15 mouse cellular contexts compared by ENCODE assay signal in the genomic region with DNA sequence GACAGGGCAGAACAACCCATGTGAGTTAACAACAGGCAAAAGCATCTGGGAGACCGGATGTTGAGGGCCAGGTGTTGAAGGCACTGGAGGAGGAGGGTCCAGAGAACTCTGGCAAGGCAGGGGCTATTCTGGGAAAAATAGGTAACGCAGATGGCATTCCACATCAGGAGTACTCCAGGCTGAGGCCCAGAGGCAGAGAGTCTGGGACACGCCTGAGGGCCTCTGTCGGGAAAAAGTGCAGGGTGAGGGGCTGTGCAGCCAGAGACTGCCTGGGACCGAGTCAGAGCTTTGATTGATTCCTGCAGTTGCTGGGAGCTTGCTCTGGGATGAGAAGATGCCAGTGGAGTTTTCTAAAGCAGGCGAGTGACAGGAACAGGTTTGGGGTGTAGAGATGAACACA. TPM values are rescaled to one million over a fixed set of nuclear protein-coding genes. Genes with fewer than 3 reads are reported as not detected.
DNase-seq lines count a peak whose midpoint lies in the region; ATAC-seq lines count a peak whose summit lies in the region.
"Had no signal": no experiment of that assay in that cellular context is flagged by ENCODE, and none has a peak within 500 bp of the region (broad histone marks: within the 10 kb centered on the region; RNA-seq: fewer than 3 reads in every experiment).

No protein-coding gene starts in this region.

- H3K9ac ChIP-seq in heart, embryonic 11.5 days (ENCODE audit: low read depth, low read length), result peak overlapping the region; percentile 34; the same call in 1 of the 2 replicates
- H3K9ac ChIP-seq in midbrain, embryonic 13.5 days (replicated peaks), result 0 out of 2 replicates have a peak overlapping the region, but pooled peaks have one; percentile 28
- H3K9ac ChIP-seq in midbrain, embryonic 15.5 days, result no peak overlapping the region
- H3K9ac ChIP-seq: hindbrain, embryonic 15.5 days; liver, embryonic 15.5 days had no signal

- intact Hi-C loops in gastrocnemius, postnatal 36 days (cut with DNase I), result no loop called here

- H3K4me1 ChIP-seq in heart, embryonic 11.5 days (ENCODE audit: control insufficient read depth, insufficient read depth, low read length), result peaks cover 15% of the 10 kb centered on the region; the same call in 1 of the 2 replicates
- peaks cover 36% of the 10 kb centered on the region for H3K4me1 ChIP-seq in midbrain, embryonic 13.5 days (replicated peaks)
- peaks cover 34% of the 10 kb centered on the region for H3K4me1 ChIP-seq in midbrain, embryonic 15.5 days
- H3K4me1 ChIP-seq: liver, embryonic 15.5 days had no signal

- peak overlapping the region; percentile 42 for H3K4me2 ChIP-seq in heart, embryonic 11.5 days
- H3K4me2 ChIP-seq in midbrain, embryonic 13.5 days (replicated peaks), result no peak overlapping the region
- no peak overlapping the region for H3K4me2 ChIP-seq in midbrain, embryonic 15.5 days
- H3K4me2 ChIP-seq: hindbrain, embryonic 15.5 days; liver, embryonic 15.5 days; midbrain, embryonic 11.5 days had no signal

- H3K27ac ChIP-seq in heart, embryonic 11.5 days (ENCODE audit: low read depth, low read length), result peak overlapping the region; percentile 42; the same call in 1 of the 2 replicates
- no peak overlapping the region for H3K27ac ChIP-seq in midbrain, embryonic 13.5 days
- H3K27ac ChIP-seq in midbrain, embryonic 15.5 days, result no peak overlapping the region
- H3K27ac ChIP-seq: hindbrain, embryonic 15.5 days; liver, embryonic 15.5 days had no signal

- WGBS in heart, embryonic 11.5 days (ENCODE audit: insufficient replicate concordance), result 23% methylated on average over 6 of the region's 6 CpGs
- WGBS in midbrain, embryonic 13.5 days, result 45% methylated on average over 6 of the region's 6 CpGs
- 36% methylated on average over 6 of the region's 6 CpGs for WGBS in midbrain, embryonic 15.5 days

- no peak overlapping the region for H3K4me3 ChIP-seq in heart, embryonic 11.5 days (ENCODE audit: low read depth, low read length)
- no peak overlapping the region for H3K4me3 ChIP-seq in midbrain, embryonic 13.5 days (replicated peaks)
- H3K4me3 ChIP-seq in midbrain, embryonic 15.5 days, result no peak overlapping the region
- H3K4me3 ChIP-seq: hindbrain, embryonic 15.5 days; liver, embryonic 15.5 days had no signal

- H3K27me3 ChIP-seq in heart, embryonic 11.5 days (ENCODE audit: control insufficient read depth, insufficient read depth, low read length), result no peaks in the 10 kb centered on the region
- H3K27me3 ChIP-seq in midbrain, embryonic 13.5 days, result peaks cover 20% of the 10 kb centered on the region
- no peaks in the 10 kb centered on the region for H3K27me3 ChIP-seq in midbrain, embryonic 15.5 days (replicated peaks)
- H3K27me3 ChIP-seq: hindbrain, embryonic 15.5 days; liver, embryonic 15.5 days; Patski had no signal

- no peak for DNase-seq in heart, adult 18-20 months
- DNase-seq in heart, postnatal 4 days, result peak; percentile 30
- DNase-seq in thymus, postnatal 14 days, result no peak
- no peak for DNase-seq in gastrocnemius, postnatal 36 days
- DNase-seq: adrenal gland, postnatal 36 days; cerebellum, adult 2 months; layer of hippocampus, adult 9-11 months had no signal

- ATAC-seq in heart, embryonic 11.5 days (replicated peaks; ENCODE audit: insufficient number of reproducible peaks, low FRiP score, low TSS enrichment), result peak; percentile 59; the same call in 1 of the 2 replicates
- ATAC-seq in midbrain, embryonic 13.5 days, result no peak
- ATAC-seq in midbrain, embryonic 15.5 days (replicated peaks), result no peak
- ATAC-seq in megakaryocyte, adult 5-6 weeks (ENCODE audit: poor library complexity, severe bottlenecking), result no peak
- ATAC-seq: Patski had no signal

- H3K36me3 ChIP-seq in heart, embryonic 11.5 days (ENCODE audit: control insufficient read depth, insufficient read depth, low read length), result no peaks in the 10 kb centered on the region
- no peaks in the 10 kb centered on the region for H3K36me3 ChIP-seq in midbrain, embryonic 13.5 days
- H3K36me3 ChIP-seq in midbrain, embryonic 15.5 days (replicated peaks), result no peaks in the 10 kb centered on the region
- H3K36me3 ChIP-seq: hindbrain, embryonic 15.5 days; liver, embryonic 15.5 days had no signal

- no peaks in the 10 kb centered on the region for H3K9me3 ChIP-seq in heart, embryonic 11.5 days (replicated peaks; ENCODE audit: control insufficient read depth, low read length)
- no peaks in the 10 kb centered on the region for H3K9me3 ChIP-seq in midbrain, embryonic 13.5 days
- no peaks in the 10 kb centered on the region for H3K9me3 ChIP-seq in midbrain, embryonic 15.5 days
- H3K9me3 ChIP-seq: hindbrain, embryonic 15.5 days; liver, embryonic 15.5 days had no signal

RNA-seq across cellular contexts. Expression of a gene that starts 59.4 kb away (rescaled TPM):
- 2.6 and 3.0 TPM in 2 replicates for polyA plus RNA-seq in heart, embryonic 11.5 days (2014; fragmentation: Nextera tagmentation; extraction: Ambion mirVana)
- 1 to 10 TPM; 2.1 to 3.1 TPM for total RNA-seq in heart, adult 18-20 months (2021)
- 0.57 and 0.86 TPM in 2 replicates for polyA plus RNA-seq in midbrain, embryonic 13.5 days (2015; fragmentation: Nextera tagmentation; extraction: Ambion mirVana)
- polyA plus RNA-seq in midbrain, embryonic 15.5 days (2015; fragmentation: Nextera tagmentation; extraction: Ambion mirVana), result 0.64 and 1.1 TPM in 2 replicates
- total RNA-seq in heart, postnatal 4 days (2021), result 1 to 10 TPM; 2.3 to 2.9 TPM
- not detected in 2 replicates for total RNA-seq in megakaryocyte, adult 5-6 weeks (2015)
- total RNA-seq in megakaryocyte, adult 5-6 weeks (2017), result 0.15 and 0.61 TPM in 2 replicates
- 10 to 100 TPM in 1 of 2 experiments, 1 to 10 TPM in 1; 8.9 to 13.3 TPM for total RNA-seq in gastrocnemius, postnatal 36 days (2021)
